Mouse (Mus musculus) cerebellum, postnatal 4 days (tissue): ENCODE results near the gene Klhl20.

ENCODE experiments used
- DNase-seq, 2 experiments: peaks; one replicate each; pipeline ENCODE4 v3.0.0; 2022; ENCODE audit warnings: low spot score in 2 of 2, mixed read lengths in 1 of 2

Gene Klhl20

GRCm38 (mm10) chr1:161071272-161071620 lies 60.1 kb downstream of the Klhl20 start:
- no peak for DNase-seq

DNA sequence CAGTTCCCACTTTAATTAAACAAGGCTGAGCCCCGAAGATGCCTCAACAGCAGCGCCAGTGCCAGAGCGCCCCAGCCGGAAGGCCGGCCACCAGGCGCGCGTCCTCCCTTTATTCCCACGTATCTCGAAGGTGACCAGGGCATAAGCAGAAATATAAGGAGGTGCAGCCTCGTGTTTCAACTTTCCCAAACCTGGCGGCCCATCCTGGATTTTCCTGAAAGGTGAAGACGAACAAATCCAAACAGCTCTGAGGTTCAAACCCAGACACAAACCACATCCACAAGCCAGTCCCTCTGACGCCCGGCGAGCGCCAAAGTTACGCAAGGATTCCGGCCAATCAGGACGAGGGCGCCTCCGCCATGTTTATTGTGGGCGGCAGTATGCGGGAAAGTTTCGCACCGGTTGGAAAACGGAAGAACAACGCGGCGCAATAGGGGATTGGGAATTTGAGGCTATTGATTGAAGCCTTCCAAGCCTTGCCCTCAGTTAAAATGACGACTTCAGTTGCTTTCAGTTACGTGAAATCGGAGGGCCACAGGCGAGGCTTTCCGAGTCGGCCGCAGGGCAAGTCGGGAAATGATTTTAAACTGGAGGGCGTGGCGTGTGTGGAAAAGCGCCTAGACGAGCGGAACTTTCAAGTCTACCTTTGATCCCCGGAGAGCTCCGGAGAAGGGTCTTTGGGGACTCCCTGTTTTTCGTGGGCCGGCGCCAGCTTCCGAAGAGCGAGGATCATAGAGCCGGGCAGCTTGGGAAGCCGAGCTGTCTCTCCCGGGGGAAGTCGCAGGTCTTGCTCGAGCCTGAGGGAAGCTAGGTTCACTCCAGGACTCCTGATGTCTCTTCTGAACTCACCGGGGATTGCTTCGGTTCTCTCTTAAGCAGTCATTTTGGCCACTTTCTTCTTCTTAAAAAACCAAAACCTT lies 60.7 kb downstream of the Klhl20 start, which contains the start of the genes Dars2 and Cenpl:
Gene Dars2 (minus strand): TSS at position 307 of the 920 bp plus-strand sequence.
Gene Cenpl (plus strand): TSS at position 362 of the 920 bp plus-strand sequence.
- peak; percentile 86 to 93 for DNase-seq

- no peak for DNase-seq
Measured at GRCm38 (mm10) chr1:161063351-161063750, 68.0 kb downstream of the Klhl20 start.

DNA sequence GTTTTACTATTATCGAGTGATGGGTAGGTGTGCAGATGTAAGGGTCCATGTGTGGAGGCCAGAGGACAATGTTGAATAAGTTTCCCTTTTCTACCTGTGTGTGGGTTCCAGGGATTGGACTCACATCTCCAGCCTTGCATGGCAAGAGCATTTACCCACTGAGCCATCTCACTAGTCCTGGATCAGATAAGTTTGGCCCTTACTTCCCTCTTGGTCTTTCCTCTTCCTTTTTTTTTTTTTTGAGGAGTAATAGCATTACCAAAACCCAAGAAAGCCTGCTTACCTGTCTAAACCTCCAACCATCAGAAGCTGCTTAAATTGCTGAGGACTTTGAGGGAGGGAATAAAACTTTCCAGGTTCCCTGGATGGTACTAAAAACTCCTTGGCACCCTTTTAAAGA lies 74.1 kb downstream of the Klhl20 start:
- DNase-seq: no peak

DNA sequence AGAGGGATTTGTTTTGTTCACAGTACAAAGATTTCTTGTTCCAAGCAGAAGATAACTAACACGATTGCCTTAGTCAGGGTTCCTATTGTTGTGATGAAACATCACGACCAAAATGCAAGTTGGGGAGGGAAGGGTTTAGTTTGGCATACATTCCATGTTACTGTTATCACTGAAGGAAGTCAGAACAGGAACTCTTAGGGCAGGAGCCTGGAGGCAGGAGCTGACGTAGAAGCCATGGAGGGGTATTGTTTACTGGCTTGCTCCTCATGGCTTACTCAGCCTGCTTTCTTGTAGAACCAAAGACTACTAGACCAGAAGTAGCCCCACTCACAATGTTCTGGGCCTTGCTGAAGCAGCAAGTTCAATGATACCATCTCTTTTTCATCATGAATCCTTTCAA lies 84.3 kb downstream of the Klhl20 start:
- no peak for DNase-seq

GRCm38 (mm10) chr1:161041261-161042020 lies 89.9 kb downstream of the Klhl20 start:
- no peak for DNase-seq

DNA sequence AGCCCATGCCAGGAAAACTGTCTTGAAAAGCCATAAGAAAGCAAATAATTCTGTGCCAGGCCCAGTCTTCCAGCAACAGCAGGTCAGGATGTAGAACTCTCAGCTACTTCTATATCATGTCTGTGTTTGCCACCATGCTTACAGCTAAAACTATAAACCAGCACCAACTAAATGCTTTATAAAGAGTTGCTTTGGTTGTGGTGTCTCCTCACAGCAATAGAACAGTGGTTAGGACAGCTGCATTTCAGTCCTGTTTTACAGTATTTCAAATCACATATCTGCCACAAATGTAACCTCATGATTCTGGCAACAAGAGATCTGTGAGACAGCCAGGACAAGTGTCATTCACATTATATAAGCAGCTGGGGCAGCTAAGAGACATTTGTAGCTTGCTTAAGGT lies 90.5 kb downstream of the Klhl20 start:
- DNase-seq: no peak

- DNase-seq: no peak
Measured at GRCm38 (mm10) chr1:161040426-161040770, 90.9 kb downstream of the Klhl20 start.

DNA sequence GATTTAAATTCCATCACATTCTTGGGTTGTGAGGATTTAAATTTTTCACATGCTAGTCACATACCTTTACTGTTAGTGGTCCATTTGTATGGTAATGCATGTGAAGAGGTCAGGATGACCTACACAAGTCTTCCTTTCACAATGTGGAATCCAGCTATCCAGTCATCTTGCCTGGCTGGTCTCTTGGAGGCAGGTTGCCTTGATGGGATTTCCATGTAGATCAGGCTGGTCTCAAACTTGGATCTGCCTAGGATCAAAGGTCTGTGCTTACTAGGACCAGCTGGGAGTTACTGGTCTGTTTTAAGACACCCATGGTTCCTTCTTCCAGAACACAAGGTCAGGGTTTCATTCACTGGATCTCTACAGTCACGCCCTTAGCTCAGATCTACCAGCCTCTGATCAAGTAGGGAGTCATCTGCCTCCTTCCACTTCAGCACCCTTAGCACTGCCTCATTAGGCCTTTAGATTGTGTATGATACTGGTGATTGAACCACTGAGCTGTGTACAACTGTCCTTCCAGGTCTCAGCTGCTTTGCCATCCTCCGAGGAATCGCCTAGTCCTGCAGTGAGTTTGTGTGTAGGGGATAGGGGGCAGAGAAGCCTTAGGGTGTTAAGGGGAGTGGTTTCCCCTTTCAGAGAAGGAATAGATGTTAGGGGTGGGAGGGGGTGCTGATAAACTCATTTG lies 91.4 kb downstream of the Klhl20 start:
- DNase-seq: no peak

DNA sequence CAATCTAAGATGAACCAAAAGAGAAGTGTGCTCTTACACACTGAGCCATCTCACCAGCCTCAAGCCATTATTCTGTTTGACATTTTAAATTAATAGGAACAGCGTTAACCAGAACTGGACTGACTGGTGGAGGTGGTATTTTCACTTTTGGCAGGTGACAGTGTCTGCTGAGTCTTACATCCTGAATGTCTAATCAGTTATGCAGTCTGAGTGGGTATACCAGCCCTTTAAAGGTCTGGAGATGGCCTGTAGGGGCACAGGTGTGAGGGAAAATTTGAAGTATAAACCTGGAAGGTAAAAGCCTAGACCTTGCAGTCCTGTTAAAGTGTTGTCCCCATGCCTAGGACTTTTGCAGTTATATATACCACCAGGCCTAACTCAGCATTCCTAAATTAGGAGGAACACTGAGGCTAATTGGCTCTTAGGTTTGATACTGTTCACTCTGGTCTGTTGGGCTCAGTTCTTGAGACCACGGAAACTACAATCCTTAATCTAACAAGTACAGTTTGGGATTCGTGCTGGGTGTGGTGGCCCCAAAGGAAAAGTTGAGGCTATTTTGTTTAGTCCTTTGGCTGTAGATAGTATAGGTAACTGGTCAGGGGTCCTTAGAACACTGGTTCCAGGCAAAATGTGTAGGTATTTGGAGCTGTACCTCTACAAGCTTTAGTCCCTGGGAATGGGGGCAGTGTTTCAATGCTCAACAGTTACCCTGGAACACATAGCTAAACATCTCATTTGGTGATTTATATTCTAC lies 92.2 kb downstream of the Klhl20 start:
- no peak for DNase-seq
